Mouse (Mus musculus) kidney, postnatal 25 days (tissue): Measurements from ENCODE around the gene Pi4ka.

Experiments used
- DNase-seq, 2 experiments: peaks; one replicate each; pipeline ENCODE4 v3.0.0; 2021; ENCODE audit warnings: mixed read lengths in 2 of 2

The Pi4ka gene

GRCm38 (mm10) chr16:17271124-17271523, 135.0 kb downstream of the Pi4ka start:
- peak; percentile 58 to 74 for DNase-seq

- DNase-seq = no peak
These were observed 136.2 kb downstream of the Pi4ka start for GRCm38 (mm10) chr16:17269872-17270271.

- no peak for DNase-seq
These were observed 138.2 kb downstream of the Pi4ka start for GRCm38 (mm10) chr16:17267937-17268336.

GRCm38 (mm10) chr16:17266113-17266512, 140.0 kb downstream of the Pi4ka start:
- no peak for DNase-seq

- no peak for DNase-seq
These were observed 144.8 kb downstream of the Pi4ka start for GRCm38 (mm10) chr16:17261341-17261740.

- DNase-seq = no peak
These were observed 147.2 kb downstream of the Pi4ka start for GRCm38 (mm10) chr16:17258917-17259316.

GRCm38 (mm10) chr16:17257359-17257821, 148.7 kb downstream of the Pi4ka start:
- DNase-seq = no peak

GRCm38 (mm10) chr16:17255270-17255669, 150.8 kb downstream of the Pi4ka start:
- no peak for DNase-seq

GRCm38 (mm10) chr16:17254005-17254597, 152.0 kb downstream of the Pi4ka start:
- DNase-seq = peak; percentile 32 to 68

GRCm38 (mm10) chr16:17252841-17253240, 153.3 kb downstream of the Pi4ka start:
- DNase-seq = no peak

- no peak for DNase-seq
These were observed 153.9 kb downstream of the Pi4ka start for GRCm38 (mm10) chr16:17252086-17252726.

- DNase-seq = peak; percentile 94 to 96
These were observed 154.6 kb downstream of the Pi4ka start for GRCm38 (mm10) chr16:17251539-17251938.

- no peak for DNase-seq
These were observed 157.0 kb downstream of the Pi4ka start for GRCm38 (mm10) chr16:17249135-17249534.

GRCm38 (mm10) chr16:17247727-17248126, 158.4 kb downstream of the Pi4ka start:
- peak; percentile 85 to 88 for DNase-seq

GRCm38 (mm10) chr16:17244996-17245395, 161.1 kb downstream of the Pi4ka start:
- no peak for DNase-seq

- no peak for DNase-seq
These were observed 162.4 kb downstream of the Pi4ka start for GRCm38 (mm10) chr16:17243731-17244130.

GRCm38 (mm10) chr16:17239409-17239808, 166.7 kb downstream of the Pi4ka start:
- DNase-seq = peak; percentile 25 to 61

- no peak for DNase-seq
These were observed 168.5 kb downstream of the Pi4ka start for GRCm38 (mm10) chr16:17237634-17238033.

GRCm38 (mm10) chr16:17234916-17235665, 171.0 kb downstream of the Pi4ka start:
- DNase-seq = peak; percentile 63 to 68

GRCm38 (mm10) chr16:17234499-17234895, 171.6 kb downstream of the Pi4ka start:
- peak; percentile 20 to 42 for DNase-seq

GRCm38 (mm10) chr16:17233702-17234498, 172.2 kb downstream of the Pi4ka start:
- peak; percentile 29 to 44 for DNase-seq

- peak; percentile 95 to 98 for DNase-seq
These were observed 173.1 kb downstream of the Pi4ka start, which contains the start of gene Hic2 for GRCm38 (mm10) chr16:17232794-17233701. Hic2 (plus strand) TSS chr16:17233572.
